Mouse (Mus musculus) left cerebral cortex, adult 18-20 months (tissue): ENCODE measurements at regions not wholly inside any gene's neighbourhood (a gene's known extent, or its start where the extent isn't known, plus 50 kb on each side); places are given as distances from the start of the nearest gene placed in this dataset.
"Not testable (repeated sequence)": the region's sequence is repeated elsewhere in the genome, so short reads cannot be mapped to it uniquely, and the experiment has no call there.

Experiments used
- DNase-seq, 2 experiments: peaks; one replicate each; pipeline ENCODE4 v3.0.0; 2021 to 2022; ENCODE audit warnings: low spot score in 2 of 2, mixed read lengths in 1 of 2

DNA sequence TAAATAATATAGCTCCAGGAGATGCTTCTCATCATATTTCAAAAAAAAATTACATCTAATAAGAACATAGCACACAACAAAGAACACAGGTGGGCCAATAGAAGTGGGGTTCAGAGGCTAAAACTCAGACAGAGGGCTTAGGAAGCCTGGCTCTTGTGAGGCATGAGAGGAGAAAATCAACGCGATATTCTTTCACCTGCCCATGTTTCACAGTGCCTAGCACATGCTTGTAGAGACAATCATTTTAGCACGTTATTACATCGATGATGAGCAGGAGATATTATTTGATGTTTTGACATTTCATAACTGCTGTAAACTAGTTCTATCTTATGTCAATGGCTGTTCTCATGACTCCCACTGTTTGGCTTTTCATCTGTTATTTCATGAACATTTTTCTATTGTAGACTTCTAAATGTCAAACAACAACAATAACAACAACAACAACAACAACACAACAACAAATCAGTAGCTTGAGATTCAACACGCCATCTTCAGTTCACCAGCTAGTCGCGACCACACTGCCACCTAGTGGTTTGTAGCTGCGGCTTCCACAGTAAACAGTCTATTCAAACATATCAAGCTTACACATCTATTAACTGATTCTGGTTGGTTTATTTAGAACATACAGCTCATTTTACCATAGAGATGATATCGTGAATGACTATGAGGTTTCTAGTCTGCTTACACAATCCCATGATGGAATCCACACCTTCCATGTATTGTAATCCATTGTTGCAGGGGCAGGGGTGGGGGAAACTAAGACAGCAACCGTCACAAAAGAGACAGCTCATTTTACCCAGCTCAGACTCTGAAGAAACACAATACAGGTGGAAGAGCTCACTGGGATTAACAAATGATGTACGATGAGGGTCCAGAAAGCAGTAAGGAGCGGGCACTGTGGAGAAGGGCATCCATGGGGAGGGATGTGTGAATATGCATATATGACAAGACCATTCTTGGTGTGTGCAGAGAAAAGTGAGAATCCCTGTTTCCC is 60.5 kb upstream of the Tmem200a start:
- peak; percentile 61 to 66 for DNase-seq

DNA sequence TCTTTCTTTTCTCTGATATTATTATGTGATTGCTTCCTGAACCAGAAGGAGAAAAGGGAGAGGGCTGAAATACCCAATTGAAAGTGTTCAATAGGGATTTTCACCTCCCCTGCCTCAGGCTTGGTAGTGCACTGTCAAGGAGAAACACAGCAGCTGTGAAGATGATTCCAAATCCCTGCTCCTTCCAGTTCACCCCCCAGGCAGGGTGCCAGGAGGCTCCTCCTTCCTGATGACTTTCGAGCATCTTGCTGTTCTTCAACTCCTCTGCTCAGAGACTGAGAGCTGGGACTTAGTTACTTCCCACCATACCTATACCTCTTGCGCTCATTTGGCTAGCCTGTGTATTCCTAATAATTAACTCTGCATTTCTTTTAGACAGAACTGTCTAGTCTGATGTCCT is 73.7 kb upstream of the Tmem200a start:
- no peak for DNase-seq

DNA sequence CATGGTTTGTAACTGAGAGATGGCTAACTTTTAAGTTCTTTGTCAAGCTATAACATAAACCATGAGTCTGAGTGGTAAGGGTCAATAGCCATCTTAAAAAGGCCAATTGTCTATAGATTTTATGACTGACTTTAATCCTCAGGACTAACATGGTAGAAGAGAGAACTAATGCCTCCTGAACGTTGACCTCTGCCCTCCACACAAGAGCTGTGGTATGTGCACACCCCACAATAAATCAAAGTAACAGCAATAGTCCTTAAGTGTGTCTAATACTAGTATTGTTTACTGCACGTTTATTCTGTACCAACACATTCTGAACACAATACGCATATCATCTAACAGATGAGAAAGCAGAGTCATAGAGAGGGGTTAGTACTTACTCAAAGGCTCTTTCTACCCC is 70.7 kb upstream of the Samd3 start:
- DNase-seq, result no peak

DNA sequence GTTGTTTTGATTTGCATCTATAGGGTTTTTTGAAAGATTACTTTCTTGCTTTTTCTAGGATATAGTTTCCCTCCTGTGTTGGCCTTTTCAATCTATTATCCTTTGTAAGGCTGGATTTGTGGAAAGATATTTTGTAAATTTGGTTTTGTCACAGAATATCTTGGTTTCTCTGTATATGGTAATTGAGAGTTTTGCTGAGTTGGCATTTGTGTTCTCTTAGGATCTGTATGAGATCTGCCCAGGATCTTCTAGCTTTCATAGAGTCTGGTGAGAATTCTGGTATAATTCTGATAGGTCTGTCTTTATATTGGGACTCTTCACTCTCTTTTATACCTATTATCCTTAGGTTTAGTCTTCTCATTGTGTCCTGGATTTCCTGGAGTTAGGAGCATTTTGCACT is 68.4 kb upstream of the Samd3 start:
- DNase-seq, result not testable (repeated sequence)

DNA sequence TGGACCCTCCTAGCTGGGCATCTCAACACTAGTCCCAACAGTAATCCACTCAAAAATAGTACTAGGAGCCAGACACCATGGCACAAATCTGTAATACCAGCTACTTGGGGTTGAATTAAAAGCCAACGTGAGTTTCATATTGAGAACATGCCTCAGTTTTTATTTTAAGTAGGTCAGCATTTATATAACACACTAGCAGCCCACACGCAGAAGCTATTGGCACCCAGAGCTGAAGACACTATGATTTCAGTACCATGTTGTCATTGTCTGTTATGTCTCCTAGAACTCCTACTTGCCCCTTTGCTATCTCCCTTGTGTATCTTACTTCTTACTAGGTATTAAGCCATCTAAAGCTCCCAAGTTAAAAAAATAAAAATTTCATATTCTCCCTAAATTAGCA is 65.0 kb upstream of the Samd3 start:
- DNase-seq, result no peak

DNA sequence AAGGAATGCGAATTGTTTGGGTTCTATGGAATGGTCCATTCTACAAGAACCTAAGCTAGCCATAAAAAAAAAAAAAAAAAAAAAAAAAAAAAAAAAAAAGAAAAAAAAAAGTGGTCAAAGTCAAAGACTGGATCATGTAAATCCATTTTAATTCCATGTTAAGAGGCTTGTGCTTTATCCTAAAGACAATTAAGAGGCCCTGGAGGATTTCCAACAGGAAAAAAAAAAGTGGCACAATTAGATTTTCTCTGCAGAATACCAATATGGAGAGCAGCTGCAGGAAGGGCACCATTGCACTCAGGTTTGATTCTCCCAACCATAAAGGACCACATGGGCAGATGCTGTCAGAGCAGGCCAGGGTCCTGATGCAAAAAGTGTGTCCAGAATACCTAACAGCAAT is 51.9 kb upstream of the Samd3 start:
- DNase-seq, result no peak

DNA sequence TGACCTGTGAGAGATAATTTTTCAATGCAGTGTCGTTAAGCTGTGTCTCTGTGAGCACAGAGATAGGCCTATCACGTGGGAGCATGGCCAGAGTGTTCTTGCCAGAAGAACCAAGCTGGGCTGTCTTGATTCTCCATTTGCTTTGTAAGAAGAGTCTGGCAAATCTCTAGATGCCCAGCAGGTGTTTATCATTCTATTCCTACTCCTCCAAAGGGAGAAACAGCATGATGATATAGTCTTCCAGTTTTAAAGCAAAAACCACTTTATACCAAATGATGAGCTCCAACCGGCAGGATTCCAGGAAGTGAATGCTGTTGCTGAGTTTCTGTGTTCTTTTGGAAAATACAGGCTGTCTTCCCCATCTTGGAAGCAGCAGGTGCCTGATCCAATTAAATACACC is 51.2 kb upstream of the Samd3 start:
- DNase-seq, result no peak
